Comparison of ENCODE assay signal across 9 mouse cellular contexts in the genomic region with DNA sequence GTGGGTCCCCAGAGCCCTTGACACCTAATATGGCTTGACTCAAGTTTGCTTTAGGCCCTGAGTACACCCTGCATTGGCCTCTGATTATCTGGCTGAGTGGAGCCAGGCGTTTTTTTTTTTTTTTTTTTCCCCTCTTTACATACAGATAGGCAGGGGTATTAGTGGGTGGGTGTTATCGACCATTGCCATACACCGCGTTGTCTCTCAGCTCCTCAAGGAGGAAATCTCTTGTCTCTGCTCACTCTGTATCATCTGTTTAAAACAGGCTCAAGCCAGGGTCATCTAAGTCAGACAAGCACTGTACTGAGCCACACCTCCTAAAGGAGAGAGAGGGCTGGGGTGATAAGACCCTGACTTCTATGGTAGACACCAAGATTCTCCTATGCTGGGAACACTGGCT. TPM values are rescaled to one million over a fixed set of nuclear protein-coding genes. Genes with fewer than 3 reads are reported as not detected.
A peak's percentile ranks its signal among the peaks of the same experiment; 100 is the strongest.
DNase-seq lines count a peak whose midpoint lies in the region; ATAC-seq lines count a peak whose summit lies in the region.
"Had no signal": no experiment of that assay in that cellular context is flagged by ENCODE, and none has a peak within 500 bp of the region (broad histone marks: within the 10 kb centered on the region; RNA-seq: fewer than 3 reads in every experiment).

No protein-coding gene starts in this region.

- no peak overlapping the region for H3K27ac ChIP-seq in kidney, embryonic 16.5 days (ENCODE audit: low read length)
- no peak overlapping the region for H3K27ac ChIP-seq in embryonic facial prominence, embryonic 15.5 days (replicated peaks)
- peak overlapping the region; percentile 99 for H3K27ac ChIP-seq in liver, embryonic 13.5 days

- H3K4me1 ChIP-seq in kidney, embryonic 16.5 days (ENCODE audit: insufficient read depth, low read length) = peaks cover 14% of the 10 kb centered on the region
- H3K4me1 ChIP-seq in embryonic facial prominence, embryonic 15.5 days = peaks cover 18% of the 10 kb centered on the region
- peaks cover 87% of the 10 kb centered on the region for H3K4me1 ChIP-seq in liver, embryonic 13.5 days (replicated peaks)

- peak overlapping the region; percentile 6; the same call in 1 of the 2 replicates for H3K9ac ChIP-seq in kidney, embryonic 16.5 days (replicated peaks; ENCODE audit: low read length)
- H3K9ac ChIP-seq in embryonic facial prominence, embryonic 15.5 days = no peak overlapping the region
- H3K9ac ChIP-seq in liver, embryonic 13.5 days = peak overlapping the region; percentile 96

- no peak for DNase-seq in kidney, postnatal 10 days
- peak; percentile 60 for DNase-seq in c-Kit-negative CD71-positive TER-119-positive erythroid progenitor cells, embryonic 14.5 days (ENCODE audit: low read depth, low spot score)
- peak; percentile 80 for DNase-seq in liver, embryonic 13.5 days
- no peak for DNase-seq in thymus, postnatal 10 days (ENCODE audit: low spot score in 2 of 2)
- no peak for DNase-seq in kidney, adult 8-10 months
- no peak for DNase-seq in thymus, postnatal 4 days
- DNase-seq: right cerebral cortex, postnatal 4 days had no signal

- no peaks in the 10 kb centered on the region for H3K27me3 ChIP-seq in kidney, embryonic 16.5 days (ENCODE audit: insufficient read depth, low read length)
- no peaks in the 10 kb centered on the region for H3K27me3 ChIP-seq in embryonic facial prominence, embryonic 15.5 days
- H3K27me3 ChIP-seq in liver, embryonic 13.5 days = no peaks in the 10 kb centered on the region

- no peaks in the 10 kb centered on the region for H3K9me3 ChIP-seq in kidney, embryonic 16.5 days (ENCODE audit: low read length)
- H3K9me3 ChIP-seq in embryonic facial prominence, embryonic 15.5 days (replicated peaks) = no peaks in the 10 kb centered on the region
- H3K9me3 ChIP-seq in liver, embryonic 13.5 days (replicated peaks) = no peaks in the 10 kb centered on the region

- no peak overlapping the region for H3K4me3 ChIP-seq in kidney, embryonic 16.5 days (ENCODE audit: low read length)
- 0 out of 2 replicates have a peak overlapping the region, but pooled peaks have one; percentile 73 for H3K4me3 ChIP-seq in embryonic facial prominence, embryonic 15.5 days (replicated peaks)
- H3K4me3 ChIP-seq in liver, embryonic 13.5 days (replicated peaks) = peak overlapping the region; percentile 88

- H3K4me2 ChIP-seq in kidney, embryonic 16.5 days (replicated peaks; ENCODE audit: low read depth, low read length) = no peak overlapping the region
- H3K4me2 ChIP-seq in embryonic facial prominence, embryonic 15.5 days (replicated peaks) = no peak overlapping the region
- peak overlapping the region; percentile 91 for H3K4me2 ChIP-seq in liver, embryonic 13.5 days

- peaks cover 35% of the 10 kb centered on the region for H3K36me3 ChIP-seq in kidney, embryonic 16.5 days (ENCODE audit: insufficient read depth, low read length)
- H3K36me3 ChIP-seq in embryonic facial prominence, embryonic 15.5 days = peaks cover 55% of the 10 kb centered on the region
- peaks cover 85% of the 10 kb centered on the region for H3K36me3 ChIP-seq in liver, embryonic 13.5 days

- no peak for ATAC-seq in kidney, embryonic 16.5 days (ENCODE audit: low FRiP score, low TSS enrichment)
- no peak for ATAC-seq in embryonic facial prominence, embryonic 15.5 days (ENCODE audit: insufficient number of reproducible peaks, low FRiP score, low TSS enrichment, low read depth)
- ATAC-seq in liver, embryonic 13.5 days (ENCODE audit: low read depth) = peak; percentile 83

- WGBS in kidney, embryonic 16.5 days = 76% methylated on average over 4 of the region's 4 CpGs
- 87% methylated on average over 4 of the region's 4 CpGs for WGBS in embryonic facial prominence, embryonic 15.5 days
- 14% methylated on average over 4 of the region's 4 CpGs for WGBS in liver, embryonic 13.5 days (ENCODE audit: insufficient replicate concordance)

RNA-seq across cellular contexts. Expression of gene Tmem14c, which starts 1.7 kb away (rescaled TPM):
- polyA plus RNA-seq in kidney, embryonic 16.5 days (2015; fragmentation: Nextera tagmentation; extraction: Ambion mirVana) = 216 and 224 TPM in 2 replicates
- polyA plus RNA-seq in embryonic facial prominence, embryonic 15.5 days (2015; fragmentation: Nextera tagmentation; extraction: Ambion mirVana) = 192 and 201 TPM in 2 replicates
- polyA plus RNA-seq in liver, embryonic 13.5 days (2015; fragmentation: Nextera tagmentation; extraction: Ambion mirVana) = 859 and 925 TPM in 2 replicates

RNA-seq across cellular contexts. Expression of gene Pak1ip1, which starts 17.0 kb away (rescaled TPM):
- 68.5 and 69.2 TPM in 2 replicates for polyA plus RNA-seq in kidney, embryonic 16.5 days (2015; fragmentation: Nextera tagmentation; extraction: Ambion mirVana)
- polyA plus RNA-seq in embryonic facial prominence, embryonic 15.5 days (2015; fragmentation: Nextera tagmentation; extraction: Ambion mirVana) = 56.2 and 58.7 TPM in 2 replicates
- 76.6 and 81.3 TPM in 2 replicates for polyA plus RNA-seq in liver, embryonic 13.5 days (2015; fragmentation: Nextera tagmentation; extraction: Ambion mirVana)

Comparison
In these comparisons a context has a peak if more than half of its experiments do, and no peak if none do; other contexts are left out.
1. DNase-seq: peak in c-Kit-negative CD71-positive TER-119-positive erythroid progenitor cells, embryonic 14.5 days (single experiment) and liver, embryonic 13.5 days (single experiment); none in kidney, postnatal 10 days (single experiment), thymus, postnatal 10 days (0 of 2), kidney, adult 8-10 months (0 of 2) and thymus, postnatal 4 days (single experiment).